Mouse (Mus musculus) ES-E14 (cell line): ENCODE data around the gene Wbp4. TPM values are rescaled to one million over a fixed set of nuclear protein-coding genes. Genes with fewer than 3 reads are reported as not detected.

Experiments
- DNase-seq: peaks from one replicate; pipeline ENCODE4 v3.0.0-alpha.2; 2013; ENCODE audit warnings: low read depth, low spot score
- H3K27ac ChIP-seq: 2 replicates; pipeline ENCODE4 v1.5.1; 2012; ENCODE audit warnings: low read depth, mild to moderate bottlenecking, low read length, moderate library complexity, mixed read lengths; ENCODE audit not compliant: poor library complexity, insufficient read depth, severe bottlenecking
- H3K36me3 ChIP-seq: 2 replicates; pipeline ENCODE4 v1.6.1; 2012; ENCODE audit warnings: mild to moderate bottlenecking, low read length, moderate library complexity, mixed read lengths; ENCODE audit not compliant: control insufficient read depth, poor library complexity, insufficient read depth, severe bottlenecking
- H3K4me1 ChIP-seq, 2 experiments: fragments of 150-350 bp in 1 of 2; sonication (generic) in 1 of 2; 2 replicates each; pipeline ENCODE4 v1.6.1; 2012; ENCODE audit warnings: low read length in 2 of 2, mild to moderate bottlenecking in 1 of 2, mixed read lengths in 1 of 2; ENCODE audit not compliant: control insufficient read depth in 2 of 2, insufficient read depth in 2 of 2, poor library complexity in 1 of 2
- H3K4me3 ChIP-seq, 2 experiments: fragments of 150-350 bp in 1 of 2; sonication (generic) in 1 of 2; 2 replicates each; pipeline ENCODE4 v1.5.1; 2012; ENCODE audit warnings: low read length in 2 of 2, low read depth in 1 of 2, mild to moderate bottlenecking in 1 of 2, mixed read lengths in 1 of 2; ENCODE audit not compliant: insufficient read depth in 1 of 2, poor library complexity in 1 of 2, severe bottlenecking in 1 of 2
- H3K9ac ChIP-seq: 2 replicates; pipeline ENCODE4 v1.6.1; 2012; ENCODE audit warnings: low read depth, mild to moderate bottlenecking, low read length, mixed read lengths; ENCODE audit not compliant: poor library complexity, insufficient read depth, severe bottlenecking
- H3K9me3 ChIP-seq: fragments of 150-350 bp; sonication (generic); 2 replicates; pipeline ENCODE4 v1.6.1; 2012; ENCODE audit warnings: low read depth, mild to moderate bottlenecking, low read length; ENCODE audit not compliant: control insufficient read depth, insufficient read depth
- CHD2 ChIP-seq: IDR thresholded peaks from 2 replicates; pipeline ENCODE4 v1.6.1; 2014; ENCODE audit warnings: mild to moderate bottlenecking, low read depth, low read length, inconsistent platforms
- HCFC1 ChIP-seq: IDR thresholded peaks from 2 replicates; pipeline ENCODE4 v1.6.1; 2012; ENCODE audit warnings: low read length, inconsistent platforms, borderline replicate concordance; ENCODE audit not compliant: insufficient read depth
- MAFK ChIP-seq: IDR thresholded peaks from 2 replicates; pipeline ENCODE4 v1.6.1; 2014; ENCODE audit warnings: mild to moderate bottlenecking, low read depth, low read length, inconsistent platforms; ENCODE audit not compliant: insufficient read depth
- ZC3H11A ChIP-seq: IDR thresholded peaks from 2 replicates; pipeline ENCODE4 v1.6.1; 2012; ENCODE audit warnings: low read depth, mild to moderate bottlenecking, inconsistent platforms, low read length, borderline replicate concordance
- ZNF384 ChIP-seq: IDR thresholded peaks from 2 replicates; pipeline ENCODE4 v1.6.1; 2012; ENCODE audit warnings: low read depth, low read length, inconsistent platforms
- in situ Hi-C, 2 experiments: fragments of 600-800 bp; cut with MboI; formaldehyde crosslinking; loops; one replicate each; pipeline ENCODE4 v1.15.1; 2025; ENCODE audit warnings: low sequenced_read_pairs in 2 of 2, inconsistent platforms in 1 of 2; ENCODE audit not compliant: unreplicated experiment in 2 of 2
- total RNA-seq: library from RNA; depleted of rRNA; stranded (reverse); fragments of 300-350 nt; gene quantifications from 2 replicates; pipeline ENCODE4 v1.2.3, GENCODE M21; 2012

The Wbp4 gene
- total RNA-seq, 1 experiment: 13.3 TPM

DNA sequence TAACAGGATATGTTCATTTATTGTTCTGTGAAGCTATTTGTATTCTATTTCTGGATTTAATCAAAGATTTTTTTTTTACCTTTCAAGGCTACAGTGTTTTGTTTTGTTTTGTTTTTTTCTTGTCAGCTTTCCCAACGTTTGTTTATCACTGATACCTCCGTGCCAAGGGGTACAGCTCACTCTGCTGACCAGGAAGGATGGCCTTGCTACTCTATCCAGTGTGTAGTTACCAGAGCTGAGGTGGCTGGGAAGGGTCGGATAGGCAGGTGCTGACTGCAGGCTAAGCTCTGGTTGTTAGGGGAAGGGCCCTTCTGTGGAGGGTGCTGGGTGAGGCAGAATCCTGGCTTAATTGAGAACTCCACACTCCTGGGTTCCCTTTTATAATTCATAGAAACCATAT lies 8.9 kb upstream of the Wbp4 start:
- no peak overlapping the region for H3K27ac ChIP-seq
- no peak overlapping the region for H3K4me3 ChIP-seq
- no peaks in the 10 kb centered on the region for H3K36me3 ChIP-seq
- H3K9me3 ChIP-seq: no peaks in the 10 kb centered on the region
- in situ Hi-C loops: no loop called here
- no peak for DNase-seq
- H3K9ac ChIP-seq: no peak overlapping the region
- peaks cover 1 to 7% of the 10 kb centered on the region in 2 experiments; a peak in 1 of 4 replicates for H3K4me1 ChIP-seq
- TF ChIP-seq HCFC1: no peak

DNA sequence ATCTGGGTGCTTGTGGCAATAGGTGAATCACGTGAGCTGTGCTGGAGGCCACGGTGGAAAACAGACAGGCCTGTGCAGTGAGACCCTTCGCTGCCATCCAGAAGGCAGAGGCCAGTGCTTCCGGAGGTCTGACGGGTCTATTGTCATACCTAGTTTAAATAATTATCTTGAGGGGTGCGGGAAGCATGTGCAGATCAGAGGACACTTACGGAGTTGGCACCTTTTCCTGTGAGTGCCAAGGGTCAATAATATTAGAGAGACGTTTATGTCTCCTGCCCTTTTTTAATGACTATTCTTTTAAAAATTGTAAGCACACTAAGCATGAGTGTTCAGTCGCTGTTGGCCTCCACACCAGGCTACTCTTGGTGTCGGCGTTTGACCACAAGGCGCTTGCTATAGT lies 7.8 kb upstream of the Wbp4 start:
- no peaks in the 10 kb centered on the region for H3K36me3 ChIP-seq
- in situ Hi-C loops: no loop called here
- no peaks in the 10 kb centered on the region for H3K9me3 ChIP-seq
- peaks cover 1 to 10% of the 10 kb centered on the region in 2 experiments; a peak in 1 of 4 replicates for H3K4me1 ChIP-seq
- no peak overlapping the region for H3K9ac ChIP-seq
- TF ChIP-seq ZNF384: no peak
- no peak for TF ChIP-seq MAFK
- no peak for TF ChIP-seq CHD2
- no peak for TF ChIP-seq HCFC1
- no peak overlapping the region for H3K4me3 ChIP-seq
- DNase-seq: no peak
- no peak overlapping the region for H3K27ac ChIP-seq

DNA sequence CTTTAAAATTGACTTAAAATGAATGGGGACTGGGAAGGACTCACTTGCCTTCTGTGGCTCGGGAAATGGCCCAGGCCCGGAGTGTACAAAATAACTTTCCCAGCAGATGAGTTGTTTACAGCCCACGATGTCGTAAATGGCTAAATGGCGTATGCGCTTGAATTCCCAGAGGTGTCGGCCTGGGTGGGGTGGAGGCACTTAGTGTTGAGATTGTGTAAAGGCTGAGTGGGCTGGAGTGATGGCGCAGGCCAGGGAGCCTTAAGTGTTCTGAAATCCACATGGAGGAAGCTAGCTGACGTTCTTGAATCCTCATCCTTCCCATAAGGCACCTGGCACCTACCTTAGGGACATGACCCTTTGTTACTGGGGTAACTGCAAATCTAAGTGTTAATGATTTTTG lies 7.2 kb upstream of the Wbp4 start:
- Histone ChIP-seq H3K4me1 (peaks cover 1 to 10% of the 10 kb centered on the region in 2 experiments; a peak in 1 of 4 replicates), H3K4me3 (no peak overlapping the region), H3K36me3 (no peaks in the 10 kb centered on the region), H3K9me3 (no peaks in the 10 kb centered on the region), H3K9ac (peak overlapping the region; percentile 35; the same call in 1 of the 2 replicates), H3K27ac (no peak overlapping the region)
- no peak for DNase-seq
- in situ Hi-C loops: no loop called here
- TF ChIP-seq MAFK: no peak

DNA sequence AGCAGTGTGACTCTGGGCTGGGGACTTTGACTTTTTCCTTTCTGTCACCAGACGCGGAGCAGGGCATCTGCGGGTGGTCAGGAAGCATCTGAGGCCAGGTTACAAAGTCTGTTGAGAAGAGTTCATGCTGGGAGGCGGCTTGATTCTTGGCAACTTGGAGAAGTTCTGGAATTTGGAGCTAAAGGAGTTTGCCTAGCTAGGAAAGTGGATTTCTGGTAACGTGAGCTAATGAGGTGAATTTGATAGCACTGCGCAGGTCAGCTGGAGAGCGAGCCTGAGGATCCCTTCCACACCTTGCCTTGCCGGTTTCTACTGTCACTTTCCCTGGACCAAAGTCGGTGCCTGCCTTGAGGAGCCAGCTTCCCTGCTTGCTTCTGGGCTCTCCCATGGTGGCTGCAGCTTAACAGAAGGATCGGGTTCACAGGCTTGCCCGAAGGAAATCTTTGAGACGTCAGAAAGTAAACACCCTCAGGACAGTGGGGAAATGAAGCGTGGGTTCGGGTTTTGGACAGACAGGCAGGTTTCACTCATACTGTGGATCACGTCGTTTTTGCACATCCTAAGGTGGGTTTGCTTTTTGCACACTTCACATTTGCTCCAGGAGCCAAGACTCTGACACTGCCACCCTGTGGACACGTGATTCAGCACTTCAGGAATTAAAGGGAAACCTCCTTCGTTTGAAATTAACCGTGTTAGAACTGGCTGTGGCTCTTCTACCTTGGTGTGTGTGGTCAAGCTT lies 5.8 kb upstream of the Wbp4 start:
- H3K27ac ChIP-seq: no peak overlapping the region
- no peak overlapping the region for H3K9ac ChIP-seq
- H3K4me1 ChIP-seq: peaks cover 7 to 16% of the 10 kb centered on the region in 2 experiments; a peak in 2 of 4 replicates
- no peak for TF ChIP-seq CHD2
- TF ChIP-seq ZC3H11A: no peak
- no peak for TF ChIP-seq MAFK
- no peak for TF ChIP-seq HCFC1
- TF ChIP-seq ZNF384: no peak
- in situ Hi-C loops: no loop called here
- no peak for DNase-seq
- H3K9me3 ChIP-seq: no peaks in the 10 kb centered on the region
- H3K4me3 ChIP-seq: peak overlapping the region; percentile 29 to 46
- H3K36me3 ChIP-seq: no peaks in the 10 kb centered on the region

DNA sequence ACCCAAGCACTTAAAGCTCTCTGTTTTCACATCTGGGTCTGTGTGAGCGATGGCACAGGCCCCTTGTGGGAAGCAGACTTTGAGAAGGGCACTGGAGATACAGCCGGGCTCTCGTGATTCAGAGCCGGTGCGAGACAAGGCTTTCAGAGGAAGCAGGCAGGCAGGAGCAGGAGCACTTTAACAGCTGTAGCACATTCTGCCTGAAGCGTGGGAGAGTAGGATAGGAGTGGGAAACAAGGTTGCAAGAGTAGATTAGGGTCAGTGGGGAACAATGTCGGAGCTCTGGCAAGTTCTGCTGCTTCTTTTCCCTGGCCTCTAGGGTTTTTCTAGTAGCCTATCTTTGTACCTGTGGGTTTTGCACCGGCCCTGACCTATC lies 5.3 kb upstream of the Wbp4 start:
- in situ Hi-C loops: no loop called here

More for the DNA sequence above, 5.3 kb upstream of the Wbp4 start:
- Histone ChIP-seq H3K4me1 (peaks cover 7 to 16% of the 10 kb centered on the region in 2 experiments; a peak in 2 of 4 replicates), H3K4me3 (no peak overlapping the region; a peak in 1 of 4 replicates), H3K36me3 (no peaks in the 10 kb centered on the region), H3K9ac (no peak overlapping the region), H3K9me3 (no peaks in the 10 kb centered on the region), H3K27ac (no peak overlapping the region)
- no peak for DNase-seq
- TF ChIP-seq HCFC1: no peak
- TF ChIP-seq CHD2: no peak
- no peak for TF ChIP-seq MAFK
- TF ChIP-seq ZNF384: no peak
- TF ChIP-seq ZC3H11A: no peak
